ENCODE assay signal across 8 mouse cellular contexts in the genomic region with DNA sequence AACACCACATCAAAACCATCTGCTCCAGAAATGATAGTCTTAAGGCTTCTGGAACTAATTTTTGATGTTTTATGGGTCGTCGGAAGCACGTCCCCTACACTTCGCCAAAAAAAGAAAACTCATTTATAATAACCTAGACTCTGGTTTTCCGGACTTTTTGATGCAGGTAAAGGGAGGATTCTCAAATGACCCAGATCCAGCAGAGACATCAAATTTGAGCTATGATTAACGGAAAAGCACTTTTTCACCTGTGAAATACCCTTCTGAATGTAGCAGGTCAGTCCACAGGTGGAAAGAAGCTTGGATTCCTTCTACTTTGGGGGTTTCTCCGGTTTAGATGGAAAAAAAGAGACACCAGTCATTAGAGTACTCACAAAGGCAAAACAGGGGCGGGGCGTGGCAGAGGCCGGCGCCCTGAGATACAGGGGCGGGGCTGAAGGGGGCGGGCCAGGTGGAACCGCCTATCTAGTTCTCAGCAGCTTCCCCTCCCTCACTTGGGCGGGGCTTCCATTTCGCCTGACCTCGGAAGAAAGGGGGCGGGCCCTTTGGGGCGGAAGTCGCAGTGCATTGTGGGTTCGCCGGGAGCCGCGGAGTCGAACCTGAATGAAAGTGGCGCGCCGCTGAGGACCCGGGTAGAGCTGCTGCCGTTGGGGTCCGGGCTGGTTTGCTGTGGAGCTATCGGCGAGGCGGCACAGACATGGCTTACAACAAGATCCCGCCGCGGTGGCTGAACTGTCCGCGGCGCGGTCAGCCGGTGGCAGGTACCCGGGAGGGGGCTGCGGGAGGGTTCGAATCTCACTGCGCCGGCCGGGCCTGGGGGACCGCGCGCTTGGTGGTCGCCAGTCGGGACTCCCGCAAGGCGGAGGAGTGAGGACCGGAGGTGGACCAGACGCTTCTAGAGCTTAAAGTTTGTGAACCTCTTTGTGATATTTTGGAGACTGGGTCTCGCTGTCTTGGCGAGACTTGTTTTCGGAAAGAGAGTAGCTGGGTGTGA. TPM values are rescaled to one million over a fixed set of nuclear protein-coding genes. Genes with fewer than 3 reads are reported as not detected.
A peak's percentile ranks its signal among the peaks of the same experiment; 100 is the strongest.
DNase-seq lines count a peak whose midpoint lies in the region; ATAC-seq and TF ChIP-seq lines count a peak whose summit lies in the region.

Rngtt (plus strand) TSS at position 548 of the 994 bp plus-strand sequence.

- H3K4me2 ChIP-seq in heart, embryonic 12.5 days: peak within 1 kb of the TSS; percentile 75
- peak within 1 kb of the TSS; percentile 75 for H3K4me2 ChIP-seq in kidney, postnatal 0 days (ENCODE audit: low read length)
- H3K4me2 ChIP-seq in liver, embryonic 11.5 days: peak within 1 kb of the TSS; percentile 78
- H3K4me2 ChIP-seq in stomach, embryonic 14.5 days (replicated peaks; ENCODE audit: low read depth, low read length): peak within 1 kb of the TSS; percentile 82

- 4% methylated on average over 60 of the region's 60 CpGs for WGBS in heart, embryonic 12.5 days
- 3% methylated on average over 60 of the region's 60 CpGs for WGBS in kidney, postnatal 0 days
- WGBS in liver, embryonic 11.5 days: 3% methylated on average over 60 of the region's 60 CpGs
- 3% methylated on average over 58 of the region's 60 CpGs for WGBS in stomach, embryonic 14.5 days

- H3K27ac ChIP-seq in heart, embryonic 12.5 days (ENCODE audit: poor library complexity, severe bottlenecking): peak within 1 kb of the TSS; percentile 55; the same call in 1 of the 2 replicates
- peak within 1 kb of the TSS; percentile 6; the same call in 1 of the 2 replicates for H3K27ac ChIP-seq in kidney, postnatal 0 days
- peak within 1 kb of the TSS; percentile 56 for H3K27ac ChIP-seq in liver, embryonic 11.5 days (ENCODE audit: low read depth, low read length)
- H3K27ac ChIP-seq in stomach, embryonic 14.5 days (ENCODE audit: low read length): no peak within 1 kb of the TSS; the same call in 1 of the 2 replicates

- H3K36me3 ChIP-seq in heart, embryonic 12.5 days: no peaks in the 10 kb centered on the region
- H3K36me3 ChIP-seq in kidney, postnatal 0 days (ENCODE audit: insufficient read depth, low read length): no peaks in the 10 kb centered on the region
- H3K36me3 ChIP-seq in liver, embryonic 11.5 days (ENCODE audit: control insufficient read depth, insufficient read depth, low read length): no peaks in the 10 kb centered on the region
- H3K36me3 ChIP-seq in stomach, embryonic 14.5 days (ENCODE audit: control insufficient read depth, insufficient read depth, low read length): no peaks in the 10 kb centered on the region

- no peaks in the 10 kb centered on the region for H3K9me3 ChIP-seq in heart, embryonic 12.5 days (replicated peaks)
- no peaks in the 10 kb centered on the region for H3K9me3 ChIP-seq in kidney, postnatal 0 days (replicated peaks; ENCODE audit: low read length)
- H3K9me3 ChIP-seq in liver, embryonic 11.5 days (ENCODE audit: control insufficient read depth, low read length): no peaks in the 10 kb centered on the region
- no peaks in the 10 kb centered on the region for H3K9me3 ChIP-seq in stomach, embryonic 14.5 days (ENCODE audit: control insufficient read depth, low read depth, low read length)

- TF ChIP-seq CTCF in kidney, postnatal 0 days (IDR thresholded peaks at IDR 0.05; ENCODE audit: low read depth): no peak; the same call in 1 of the 2 replicates

- peak within 1 kb of the TSS; percentile 89 for H3K9ac ChIP-seq in heart, embryonic 12.5 days
- H3K9ac ChIP-seq in kidney, postnatal 0 days (ENCODE audit: low read depth, low read length): peak within 1 kb of the TSS; percentile 84
- H3K9ac ChIP-seq in liver, embryonic 11.5 days (ENCODE audit: low read depth, low read length): peak within 1 kb of the TSS; percentile 76
- H3K9ac ChIP-seq in stomach, embryonic 14.5 days (replicated peaks; ENCODE audit: low read depth, low read length): peak within 1 kb of the TSS; percentile 83

- no peaks in the 10 kb centered on the region for H3K27me3 ChIP-seq in heart, embryonic 12.5 days (replicated peaks)
- H3K27me3 ChIP-seq in kidney, postnatal 0 days (ENCODE audit: insufficient read depth, low read length): no peaks in the 10 kb centered on the region
- no peaks in the 10 kb centered on the region for H3K27me3 ChIP-seq in liver, embryonic 11.5 days (replicated peaks; ENCODE audit: control insufficient read depth, insufficient read depth, low read length)
- H3K27me3 ChIP-seq in stomach, embryonic 14.5 days (ENCODE audit: control insufficient read depth, insufficient read depth, low read length): no peaks in the 10 kb centered on the region

- H3K4me3 ChIP-seq in heart, embryonic 12.5 days: peak within 1 kb of the TSS; percentile 91
- H3K4me3 ChIP-seq in kidney, postnatal 0 days (replicated peaks; ENCODE audit: low read depth, low read length): peak within 1 kb of the TSS; percentile 82
- peak within 1 kb of the TSS; percentile 79 for H3K4me3 ChIP-seq in liver, embryonic 11.5 days (ENCODE audit: low read depth, low read length)
- H3K4me3 ChIP-seq in stomach, embryonic 14.5 days (ENCODE audit: low read depth, low read length): peak within 1 kb of the TSS; percentile 73

- peak; percentile 95 for ATAC-seq in erythroid progenitor cell, adult 5-6 weeks (replicated peaks; ENCODE audit: low FRiP score, poor library complexity, severe bottlenecking)
- peak; percentile 98 for ATAC-seq in heart, embryonic 12.5 days (ENCODE audit: insufficient number of reproducible peaks, low FRiP score)
- ATAC-seq in kidney, postnatal 0 days (replicated peaks; ENCODE audit: low FRiP score, low read depth): peak; percentile 96
- peak; percentile 94 for ATAC-seq in liver, embryonic 11.5 days (replicated peaks; ENCODE audit: low FRiP score)
- peak; percentile 95 for ATAC-seq in stomach, embryonic 14.5 days (ENCODE audit: insufficient number of reproducible peaks, insufficient read depth, low FRiP score, low read depth)

- peaks cover 5% of the 10 kb centered on the region; the same call in 1 of the 2 replicates for H3K4me1 ChIP-seq in heart, embryonic 12.5 days (replicated peaks)
- H3K4me1 ChIP-seq in kidney, postnatal 0 days (replicated peaks; ENCODE audit: insufficient read depth, low read length): no peaks in the 10 kb centered on the region
- 0 out of 2 replicates have a peak, but pooled peaks cover 2% of the 10 kb centered on the region for H3K4me1 ChIP-seq in liver, embryonic 11.5 days (replicated peaks; ENCODE audit: control insufficient read depth, insufficient read depth, low read length)
- H3K4me1 ChIP-seq in stomach, embryonic 14.5 days (ENCODE audit: control insufficient read depth, insufficient read depth, low read length): peaks cover 4% of the 10 kb centered on the region; the same call in 1 of the 2 replicates

- DNase-seq in CD4-positive helper T cell, adult 2 months (ENCODE audit: low read depth, low spot score): peak; percentile 98
- peak; percentile 85 for DNase-seq in brain, embryonic 18.5 days (ENCODE audit: low read depth, low spot score)
- peak; percentile 98 for DNase-seq in kidney, postnatal 0 days (ENCODE audit: low spot score)
- peak; percentile 96 for DNase-seq in liver, embryonic 11.5 days (ENCODE audit: low spot score)
- DNase-seq in naive thymus-derived CD4-positive, alpha-beta T cell, adult 2 months (ENCODE audit: low read depth): peak; percentile 99

RNA-seq across cellular contexts. Expression of gene Rngtt, which starts in this region (rescaled TPM):
- total RNA-seq in erythroid progenitor cell, adult 5-6 weeks (2015; ENCODE audit: low replicate concordance): 54.4 and 97.3 TPM in 2 replicates
- 142 and 148 TPM in 2 replicates for total RNA-seq in erythroid progenitor cell, adult 5-6 weeks (2017; ENCODE audit: low replicate concordance)
- polyA plus RNA-seq in heart, embryonic 12.5 days (2016; fragmentation: Nextera tagmentation; extraction: Ambion mirVana): 21.7 and 22.2 TPM in 2 replicates
- polyA plus RNA-seq in kidney, postnatal 0 days (2015; fragmentation: Nextera tagmentation; extraction: Ambion mirVana): 14.3 and 17.3 TPM in 2 replicates
- 30.1 and 32.6 TPM in 2 replicates for polyA plus RNA-seq in liver, embryonic 11.5 days (2014; fragmentation: Nextera tagmentation; extraction: Ambion mirVana)
- polyA plus RNA-seq in stomach, embryonic 14.5 days (2014; fragmentation: Nextera tagmentation; extraction: Ambion mirVana): 27.4 and 28.0 TPM in 2 replicates
